Mouse (Mus musculus) brown adipose tissue, adult 24 weeks (tissue): ENCODE data around the gene Myo3b. TPM values are rescaled to one million over a fixed set of nuclear protein-coding genes. Genes with fewer than 3 reads are reported as not detected.

Experiments
- H3K27ac ChIP-seq: fragments of 200-500 bp; replicated peaks from 2 replicates; pipeline ENCODE4 v1.5.1; 2012; ENCODE audit warnings: low read depth, mild to moderate bottlenecking, low read length
- H3K4me1 ChIP-seq: fragments of 200-500 bp; 2 replicates; pipeline ENCODE4 v1.6.1; 2012; ENCODE audit warnings: low read length, mixed read lengths; ENCODE audit not compliant: control insufficient read depth, insufficient read depth, insufficient read length
- H3K4me3 ChIP-seq: fragments of 200-500 bp; 2 replicates; pipeline ENCODE4 v1.5.1; 2012; ENCODE audit warnings: low read depth, mild to moderate bottlenecking, low read length, moderate library complexity; ENCODE audit not compliant: insufficient read depth
- polyA plus RNA-seq: library from polyadenylated mRNA; stranded (reverse); fragments of >200 nt; gene quantifications from 2 replicates; pipeline ENCODE4 v1.2.4, GENCODE M21; 2012; ENCODE audit not compliant: missing spikeins, insufficient read depth, insufficient read length

Gene Myo3b
- polyA plus RNA-seq, 1 experiment = not detected

- H3K4me1 ChIP-seq = no peaks in the 10 kb centered on the region
- H3K4me3 ChIP-seq = no peak overlapping the region
- H3K27ac ChIP-seq = no peak overlapping the region
These were observed 278.9 kb downstream of the Myo3b start for GRCm38 (mm10) chr2:70317850-70318249.

- Histone ChIP-seq H3K4me1 (no peaks in the 10 kb centered on the region), H3K27ac (no peak overlapping the region), H3K4me3 (no peak overlapping the region)
These were observed 280.1 kb downstream of the Myo3b start for GRCm38 (mm10) chr2:70318861-70319555.

- Histone ChIP-seq H3K4me1 (no peaks in the 10 kb centered on the region), H3K27ac (no peak overlapping the region), H3K4me3 (no peak overlapping the region)
These were observed 283.8 kb downstream of the Myo3b start for GRCm38 (mm10) chr2:70322767-70323166.

GRCm38 (mm10) chr2:70327602-70328001, 288.7 kb downstream of the Myo3b start:
- no peaks in the 10 kb centered on the region for H3K4me1 ChIP-seq
- no peak overlapping the region for H3K4me3 ChIP-seq
- H3K27ac ChIP-seq = no peak overlapping the region

- H3K4me3 ChIP-seq = no peak overlapping the region
- H3K4me1 ChIP-seq = no peaks in the 10 kb centered on the region
- H3K27ac ChIP-seq = no peak overlapping the region
These were observed 294.0 kb downstream of the Myo3b start for GRCm38 (mm10) chr2:70332905-70333304.

GRCm38 (mm10) chr2:70333553-70333952, 294.6 kb downstream of the Myo3b start:
- no peak overlapping the region for H3K27ac ChIP-seq
- H3K4me3 ChIP-seq = no peak overlapping the region
- no peaks in the 10 kb centered on the region for H3K4me1 ChIP-seq

GRCm38 (mm10) chr2:70336551-70336950, 297.6 kb downstream of the Myo3b start:
- no peak overlapping the region for H3K4me3 ChIP-seq
- no peaks in the 10 kb centered on the region for H3K4me1 ChIP-seq
- H3K27ac ChIP-seq = no peak overlapping the region

- H3K27ac ChIP-seq = no peak overlapping the region
- H3K4me1 ChIP-seq = no peaks in the 10 kb centered on the region
- no peak overlapping the region for H3K4me3 ChIP-seq
These were observed 298.3 kb downstream of the Myo3b start for GRCm38 (mm10) chr2:70337208-70337611.

GRCm38 (mm10) chr2:70337869-70338268, 298.9 kb downstream of the Myo3b start:
- Histone ChIP-seq H3K27ac (no peak overlapping the region), H3K4me1 (no peaks in the 10 kb centered on the region), H3K4me3 (no peak overlapping the region)

- Histone ChIP-seq H3K4me3 (no peak overlapping the region), H3K27ac (no peak overlapping the region), H3K4me1 (no peaks in the 10 kb centered on the region)
These were observed 300.1 kb downstream of the Myo3b start for GRCm38 (mm10) chr2:70339061-70339460.

GRCm38 (mm10) chr2:70339501-70339900, 300.6 kb downstream of the Myo3b start:
- H3K4me1 ChIP-seq = no peaks in the 10 kb centered on the region
- H3K27ac ChIP-seq = no peak overlapping the region
- no peak overlapping the region for H3K4me3 ChIP-seq

GRCm38 (mm10) chr2:70340224-70340623, 301.3 kb downstream of the Myo3b start:
- no peak overlapping the region for H3K4me3 ChIP-seq
- no peak overlapping the region for H3K27ac ChIP-seq
- H3K4me1 ChIP-seq = no peaks in the 10 kb centered on the region

- Histone ChIP-seq H3K4me1 (no peaks in the 10 kb centered on the region), H3K27ac (no peak overlapping the region), H3K4me3 (no peak overlapping the region)
These were observed 306.2 kb downstream of the Myo3b start for GRCm38 (mm10) chr2:70345126-70345525.

- Histone ChIP-seq H3K4me1 (no peaks in the 10 kb centered on the region), H3K27ac (no peak overlapping the region), H3K4me3 (no peak overlapping the region)
These were observed 308.6 kb downstream of the Myo3b start for GRCm38 (mm10) chr2:70347511-70347910.

- no peaks in the 10 kb centered on the region for H3K4me1 ChIP-seq
- H3K27ac ChIP-seq = no peak overlapping the region
- H3K4me3 ChIP-seq = no peak overlapping the region
These were observed 310.0 kb downstream of the Myo3b start for GRCm38 (mm10) chr2:70348793-70349553.
